Mouse (Mus musculus) spleen, adult 2 months (tissue): Measurements from ENCODE around the gene Ckm. TPM values are rescaled to one million over a fixed set of nuclear protein-coding genes. Genes with fewer than 3 reads are reported as not detected.

Experiments
- DNase-seq, 2 experiments: peaks; one replicate each; pipeline versions ENCODE4 v3.0.0 to v3.0.0-alpha.2; 2012 to 2021; ENCODE audit warnings: low spot score in 2 of 2, low read depth in 1 of 2
- H3K27ac ChIP-seq: fragments of 200-500 bp; 2 replicates; pipeline ENCODE4 v1.5.1; 2012; ENCODE audit warnings: low read length, inconsistent platforms; ENCODE audit not compliant: insufficient read depth
- H3K27me3 ChIP-seq: fragments of 200-500 bp; 2 replicates; pipeline ENCODE4 v1.6.1; 2012; ENCODE audit warnings: mild to moderate bottlenecking, moderate library complexity, low read length, inconsistent platforms; ENCODE audit not compliant: control insufficient read depth, insufficient read depth
- H3K36me3 ChIP-seq: fragments of 200-500 bp; 2 replicates; pipeline ENCODE4 v1.6.1; 2012; ENCODE audit warnings: mild to moderate bottlenecking, low read length, inconsistent platforms; ENCODE audit not compliant: control insufficient read depth, insufficient read depth
- H3K4me1 ChIP-seq: fragments of 200-500 bp; 2 replicates; pipeline ENCODE4 v1.6.1; 2011; ENCODE audit warnings: inconsistent platforms; ENCODE audit not compliant: control insufficient read depth, insufficient read depth, insufficient read length
- H3K4me3 ChIP-seq: fragments of 200-500 bp; 2 replicates; pipeline ENCODE4 v1.5.1; 2011; ENCODE audit warnings: mild to moderate bottlenecking, inconsistent platforms; ENCODE audit not compliant: insufficient read depth, insufficient read length; ENCODE audit errors: extremely low read depth
- CTCF ChIP-seq: fragments of 200-500 bp; IDR thresholded peaks from 2 replicates; pipeline ENCODE4 v1.5.1; 2011; ENCODE audit warnings: mild to moderate bottlenecking, inconsistent platforms; ENCODE audit not compliant: insufficient read depth, insufficient read length, insufficient replicate concordance; ENCODE audit errors: extremely low read depth
- POLR2A ChIP-seq: fragments of 200-500 bp; IDR thresholded peaks from 2 replicates; pipeline ENCODE4 v1.6.1; 2011; ENCODE audit warnings: low read depth, low read length, inconsistent platforms
- WGBS: fragments of 180-500 bp; shearing (Covaris S2); methylation state at CpG from one replicate; pipeline ENCODE4 v1.1.7; 2018; 5-methylcytosine and 5-hydroxymethylcytosine counted together
- polyA plus RNA-seq: library from polyadenylated mRNA; depleted of rRNA; stranded (reverse); fragments of >200 nt; gene quantifications from 2 replicates; pipeline ENCODE4 v1.2.3, GENCODE M21; 2012

The Ckm gene
- polyA plus RNA-seq, 1 experiment: 0.92 TPM

- under 1% methylated on average over 45 of the region's 45 CpGs for WGBS
- Histone ChIP-seq H3K4me3 (peak overlapping the region; percentile 81), H3K27ac (no peak overlapping the region), H3K36me3 (no peaks in the 10 kb centered on the region), H3K27me3 (peaks cover 6% of the 10 kb centered on the region), H3K4me1 (peaks cover 12% of the 10 kb centered on the region)
- TF ChIP-seq POLR2A (no peak), CTCF (no peak)
- DNase-seq: peak in 1 of 2 experiments; percentile 55
These were observed 44.5 kb upstream of the Ckm start for GRCm38 (mm10) chr7:19359892-19360641.

GRCm38 (mm10) chr7:19360944-19361343, 43.6 kb upstream of the Ckm start:
- H3K4me1 ChIP-seq: peaks cover 12% of the 10 kb centered on the region
- no peaks in the 10 kb centered on the region for H3K36me3 ChIP-seq
- H3K4me3 ChIP-seq: peak overlapping the region; percentile 56; the same call in 1 of the 2 replicates
- WGBS: under 1% methylated on average over 27 of the region's 27 CpGs
- H3K27me3 ChIP-seq: peaks cover 6% of the 10 kb centered on the region
- no peak for TF ChIP-seq POLR2A
- no peak for TF ChIP-seq CTCF
- DNase-seq: peak in 1 of 2 experiments; percentile 54
- no peak overlapping the region for H3K27ac ChIP-seq

- peaks cover 12% of the 10 kb centered on the region for H3K4me1 ChIP-seq
- TF ChIP-seq POLR2A: no peak
- TF ChIP-seq CTCF: peak; percentile 63; the same call in 1 of the 2 replicates
- peaks cover 6% of the 10 kb centered on the region for H3K27me3 ChIP-seq
- 10% methylated on average over 16 of the region's 16 CpGs for WGBS
- no peaks in the 10 kb centered on the region for H3K36me3 ChIP-seq
- no peak overlapping the region for H3K27ac ChIP-seq
- no peak overlapping the region for H3K4me3 ChIP-seq
- DNase-seq: peak; percentile 56 to 72
These were observed 42.9 kb upstream of the Ckm start for GRCm38 (mm10) chr7:19361720-19362119.

- DNase-seq: no peak
- WGBS: 89% methylated on average over 4 of the region's 4 CpGs
- H3K4me1 ChIP-seq: peaks cover 12% of the 10 kb centered on the region
- H3K27me3 ChIP-seq: peaks cover 6% of the 10 kb centered on the region
- TF ChIP-seq CTCF (no peak), POLR2A (no peak)
- H3K4me3 ChIP-seq: no peak overlapping the region
- H3K36me3 ChIP-seq: no peaks in the 10 kb centered on the region
- H3K27ac ChIP-seq: no peak overlapping the region
These were observed 42.3 kb upstream of the Ckm start for GRCm38 (mm10) chr7:19362276-19362675.

GRCm38 (mm10) chr7:19363881-19364280, 40.7 kb upstream of the Ckm start:
- DNase-seq: peak in 1 of 2 experiments; percentile 66
- Histone ChIP-seq H3K27ac (no peak overlapping the region), H3K36me3 (no peaks in the 10 kb centered on the region), H3K27me3 (peaks cover 6% of the 10 kb centered on the region), H3K4me1 (peaks cover 12% of the 10 kb centered on the region), H3K4me3 (no peak overlapping the region)
- TF ChIP-seq CTCF: peak; percentile 83
- TF ChIP-seq POLR2A: no peak
- 8% methylated on average over 18 of the region's 18 CpGs for WGBS

- TF ChIP-seq CTCF: no peak
- no peak for TF ChIP-seq POLR2A
- Histone ChIP-seq H3K27ac (no peak overlapping the region), H3K4me1 (peaks cover 11% of the 10 kb centered on the region), H3K27me3 (peaks cover 6% of the 10 kb centered on the region), H3K36me3 (no peaks in the 10 kb centered on the region), H3K4me3 (no peak overlapping the region)
- 72% methylated on average over 4 of the region's 4 CpGs for WGBS
- no peak for DNase-seq
These were observed 39.2 kb upstream of the Ckm start for GRCm38 (mm10) chr7:19365376-19365775.

GRCm38 (mm10) chr7:19368380-19368779, 36.2 kb upstream of the Ckm start:
- Histone ChIP-seq H3K27me3 (no peaks in the 10 kb centered on the region), H3K4me1 (peaks cover 3% of the 10 kb centered on the region; the same call in 1 of the 2 replicates), H3K4me3 (no peak overlapping the region), H3K27ac (no peak overlapping the region), H3K36me3 (no peaks in the 10 kb centered on the region)
- no peak for DNase-seq
- WGBS: 54% methylated on average over 16 of the region's 16 CpGs
- TF ChIP-seq CTCF: no peak
- no peak for TF ChIP-seq POLR2A
